Mouse (Mus musculus) stomach, postnatal 0 days (tissue): ENCODE data around the gene Abhd14b.

Source experiments
- CTCF ChIP-seq: IDR thresholded peaks from 2 replicates; pipeline ENCODE4 v1.5.1; 2016; ENCODE audit warnings: antibody characterized with exemption, low read depth, mild to moderate bottlenecking, moderate library complexity
- EP300 ChIP-seq: optimal IDR thresholded peaks from 2 replicates; pipeline ENCODE3; 2016; ENCODE audit warnings: antibody characterized with exemption

DNA sequence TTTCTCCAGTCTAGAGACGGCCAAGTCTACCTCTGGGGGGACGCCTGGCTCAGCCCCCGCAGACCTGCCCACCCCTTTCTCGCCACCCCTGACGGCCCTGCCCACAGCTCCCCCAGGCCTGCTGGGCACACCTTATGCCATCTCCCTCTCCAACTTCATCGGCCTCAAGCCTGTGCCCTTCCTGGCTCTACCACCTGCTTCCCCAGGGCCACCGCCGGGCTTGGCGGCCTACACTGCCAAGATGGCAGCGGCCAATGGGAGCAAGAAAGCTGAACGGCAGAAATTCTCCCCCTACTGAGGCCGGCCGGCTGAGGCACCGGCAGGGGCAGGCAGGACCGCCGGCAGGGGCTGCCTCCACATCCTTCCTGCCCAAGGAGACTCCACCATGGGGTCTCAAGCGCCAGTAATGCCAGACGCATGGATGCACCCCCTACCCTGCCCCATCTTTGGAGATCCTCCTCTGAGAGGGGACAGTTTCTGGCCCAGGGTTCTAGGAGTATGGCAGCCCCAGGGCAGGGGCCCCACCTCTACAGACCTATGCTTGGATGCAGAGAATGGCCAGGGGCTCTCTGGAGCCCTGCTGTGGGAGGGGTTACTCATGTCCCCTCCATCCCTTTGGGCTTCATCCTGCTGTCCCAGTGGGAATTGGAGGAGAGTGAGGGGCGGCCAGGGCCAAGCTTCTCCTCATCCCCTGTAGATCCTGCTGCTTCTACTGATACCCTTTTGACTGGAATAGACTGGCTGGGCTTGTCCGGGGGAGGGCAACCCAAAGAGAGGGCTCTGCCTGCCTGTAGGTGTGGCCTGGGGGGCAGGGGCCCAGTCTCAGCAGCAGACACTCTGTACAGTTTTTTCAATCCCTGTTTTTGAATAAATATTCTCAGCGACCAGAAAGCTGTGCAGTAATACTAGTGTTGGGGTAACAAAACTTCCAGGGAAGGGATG is 16.1 kb downstream of the Abhd14b start:
- no peak for TF ChIP-seq CTCF
- no peak for TF ChIP-seq EP300
